Mouse (Mus musculus) ES-CJ7 (cell line): ENCODE data around the gene Prkag2.
A peak's percentile ranks its signal among the peaks of the same experiment; 100 is the strongest.

Experiments used
- DNase-seq: peaks from one replicate; pipeline ENCODE4 v3.0.0; 2011; ENCODE audit warnings: low read depth, low spot score

The Prkag2 gene

GRCm38 (mm10) chr5:25050827-25051226 is 49.6 kb downstream of the Prkag2 start:
- no peak for DNase-seq

- DNase-seq, result no peak
Observed at GRCm38 (mm10) chr5:25047670-25048069, 52.8 kb downstream of the Prkag2 start.

GRCm38 (mm10) chr5:25046762-25047161 is 53.7 kb downstream of the Prkag2 start:
- no peak for DNase-seq

- DNase-seq, result no peak
Observed at GRCm38 (mm10) chr5:25044007-25044406, 56.4 kb downstream of the Prkag2 start.

GRCm38 (mm10) chr5:25041947-25042346 is 58.5 kb downstream of the Prkag2 start:
- DNase-seq, result no peak

- DNase-seq, result peak; percentile 34
Observed at GRCm38 (mm10) chr5:25041307-25041706, 59.1 kb downstream of the Prkag2 start.

GRCm38 (mm10) chr5:25040903-25041302 is 59.5 kb downstream of the Prkag2 start:
- DNase-seq, result no peak

- no peak for DNase-seq
Observed at GRCm38 (mm10) chr5:25038827-25039226, 61.6 kb downstream of the Prkag2 start.

- no peak for DNase-seq
Observed at GRCm38 (mm10) chr5:25035391-25035790, 65.1 kb downstream of the Prkag2 start.

GRCm38 (mm10) chr5:25031456-25031856 is 69.0 kb downstream of the Prkag2 start:
- DNase-seq, result no peak

GRCm38 (mm10) chr5:25031037-25031436 is 69.4 kb downstream of the Prkag2 start:
- no peak for DNase-seq

- no peak for DNase-seq
Observed at GRCm38 (mm10) chr5:25030276-25030681, 70.2 kb downstream of the Prkag2 start.

GRCm38 (mm10) chr5:25027673-25028072 is 72.8 kb downstream of the Prkag2 start:
- no peak for DNase-seq

- peak; percentile 48 for DNase-seq
Observed at GRCm38 (mm10) chr5:25025309-25026019, 75.0 kb downstream of the Prkag2 start.

GRCm38 (mm10) chr5:25022904-25023303 is 77.5 kb downstream of the Prkag2 start:
- DNase-seq, result peak; percentile 23

GRCm38 (mm10) chr5:25019221-25019620 is 81.2 kb downstream of the Prkag2 start:
- no peak for DNase-seq

GRCm38 (mm10) chr5:25012134-25012533 is 88.3 kb downstream of the Prkag2 start:
- DNase-seq, result no peak

- peak; percentile 88 for DNase-seq
Observed at GRCm38 (mm10) chr5:25011019-25011485, 89.4 kb downstream of the Prkag2 start.

- peak; percentile 93 for DNase-seq
Observed at GRCm38 (mm10) chr5:25010438-25010892, 90.0 kb downstream of the Prkag2 start.

- peak; percentile 97 for DNase-seq
Observed at GRCm38 (mm10) chr5:25009770-25010169, 90.7 kb downstream of the Prkag2 start.

- peak; percentile 52 for DNase-seq
Observed at GRCm38 (mm10) chr5:25008966-25009365, 91.5 kb downstream of the Prkag2 start.

GRCm38 (mm10) chr5:25006848-25007247 is 93.6 kb downstream of the Prkag2 start:
- DNase-seq, result peak; percentile 81

GRCm38 (mm10) chr5:25005532-25006129 is 94.8 kb downstream of the Prkag2 start:
- DNase-seq, result peak; percentile 57
